In the genomic region with DNA sequence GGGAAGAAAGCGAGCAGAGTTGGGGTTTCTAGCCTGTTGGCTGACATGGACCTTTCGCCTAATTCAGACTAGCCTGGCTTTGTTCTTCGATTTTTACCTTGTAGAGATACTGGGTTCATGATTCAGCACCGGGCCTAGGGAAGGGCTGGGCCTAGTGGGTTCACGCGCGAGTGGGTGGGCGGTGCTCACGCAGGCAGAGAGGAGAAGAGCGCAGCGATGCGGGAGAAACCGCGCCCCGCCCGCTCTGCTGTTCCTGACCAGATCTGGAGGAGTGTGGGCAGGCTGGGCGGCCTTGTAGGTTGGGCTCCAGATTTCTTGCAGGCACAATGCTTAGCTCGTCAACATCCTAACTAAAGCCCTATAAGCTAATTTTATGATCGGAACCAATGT, we compare ENCODE assay signal across 8 mouse cellular contexts. TPM values are rescaled to one million over a fixed set of nuclear protein-coding genes. Genes with fewer than 3 reads are reported as not detected.
DNase-seq lines count a peak whose midpoint lies in the region; ATAC-seq lines count a peak whose summit lies in the region.

No protein-coding gene starts in this region.

- peak overlapping the region; percentile 97 for H3K27ac ChIP-seq in neural tube, embryonic 14.5 days (ENCODE audit: low read depth, low read length)

- whole genome bisulfite sequencing in neural tube, embryonic 14.5 days, result 21% methylated on average over 19 of the region's 19 CpGs

- H3K36me3 ChIP-seq in neural tube, embryonic 14.5 days (ENCODE audit: control insufficient read depth, insufficient read depth, low read length), result no peaks in the 10 kb centered on the region

- H3K9ac ChIP-seq in neural tube, embryonic 14.5 days (replicated peaks; ENCODE audit: low read depth, low read length), result peak overlapping the region; percentile 95

- H3K4me2 ChIP-seq in neural tube, embryonic 14.5 days (ENCODE audit: low read depth, low read length), result peak overlapping the region; percentile 63

- H3K9me3 ChIP-seq in neural tube, embryonic 14.5 days (ENCODE audit: control insufficient read depth, low read length), result no peaks in the 10 kb centered on the region

- peak; percentile 8 for DNase-seq in adrenal gland, adult 2 months
- DNase-seq in adrenal gland, postnatal 10 days, result no peak
- DNase-seq in cerebellum, postnatal 10 days, result peak; percentile 87 to 90
- DNase-seq in frontal cortex, postnatal 25 days (ENCODE audit: low spot score in 2 of 2), result peak; percentile 55 to 79
- DNase-seq in left cerebral cortex, postnatal 14 days (ENCODE audit: low spot score in 2 of 2), result peak; percentile 89 to 92
- no peak for DNase-seq in urinary bladder, postnatal 4 days (ENCODE audit: low spot score in 2 of 2)
- no peak for DNase-seq in thymus, adult 18-20 months

- intact Hi-C loops in left cerebral cortex, postnatal 14 days (cut with DNase I), result no loop called here

- ATAC-seq in neural tube, embryonic 14.5 days (ENCODE audit: low read depth), result peak; percentile 88

- peak overlapping the region; percentile 67 for H3K4me3 ChIP-seq in neural tube, embryonic 14.5 days (ENCODE audit: low read depth, low read length)

- no peaks in the 10 kb centered on the region for H3K27me3 ChIP-seq in neural tube, embryonic 14.5 days (ENCODE audit: control insufficient read depth, insufficient read depth, low read length)

- no peaks in the 10 kb centered on the region for H3K4me1 ChIP-seq in neural tube, embryonic 14.5 days (ENCODE audit: control insufficient read depth, insufficient read depth, low read length)

RNA-seq across cellular contexts. Expression of gene Map4k5, which starts 15.5 kb away (rescaled TPM):
- 10 to 100 TPM; 26.7 to 33.3 TPM for total RNA-seq in adrenal gland, adult 2 months (2021)
- polyA plus RNA-seq in adrenal gland, adult 2 months (2012; rRNA removed), result 13.7 and 14.6 TPM in 2 replicates
- total RNA-seq in adrenal gland, postnatal 10 days (2021), result 10 to 100 TPM; 31.3 to 39.8 TPM
- total RNA-seq in left cerebral cortex, postnatal 14 days (2021), result 10 to 100 TPM; 40.4 to 43.6 TPM
- polyA plus RNA-seq in neural tube, embryonic 14.5 days (2014; fragmentation: Nextera tagmentation; extraction: Ambion mirVana), result 35.3 and 42.7 TPM in 2 replicates

RNA-seq across cellular contexts. Expression of gene Atl1, which starts 16.1 kb away (rescaled TPM):
- 10 to 100 TPM in 1 of 2 experiments, 1 to 10 TPM in 1; 5.6 to 10.2 TPM for total RNA-seq in adrenal gland, adult 2 months (2021)
- 1.4 and 1.7 TPM in 2 replicates for polyA plus RNA-seq in adrenal gland, adult 2 months (2012; rRNA removed)
- 10 to 100 TPM in 1 of 2 experiments, 1 to 10 TPM in 1; 8.8 to 14.3 TPM for total RNA-seq in adrenal gland, postnatal 10 days (2021)
- total RNA-seq in left cerebral cortex, postnatal 14 days (2021), result 100 to 1,000 TPM; 251 to 254 TPM
- 145 and 166 TPM in 2 replicates for polyA plus RNA-seq in neural tube, embryonic 14.5 days (2014; fragmentation: Nextera tagmentation; extraction: Ambion mirVana)

Comparison
In these comparisons a context has a peak if more than half of its experiments do, and no peak if none do; other contexts are left out.
1. DNase-seq: peak in adrenal gland, adult 2 months (single experiment), cerebellum, postnatal 10 days (2 of 2), frontal cortex, postnatal 25 days (2 of 2) and left cerebral cortex, postnatal 14 days (2 of 2); none in adrenal gland, postnatal 10 days (single experiment), urinary bladder, postnatal 4 days (0 of 2) and thymus, adult 18-20 months (0 of 2).
2. RNA of gene Atl1, which starts 16.1 kb away (total RNA-seq): 251 to 254 TPM in left cerebral cortex, postnatal 14 days; 8.8 to 14.3 TPM in adrenal gland, postnatal 10 days and 5.6 to 10.2 TPM in adrenal gland, adult 2 months; every median in the first group is over 10 times any median in the second.